Mouse (Mus musculus) stomach, embryonic 15.5 days (tissue): ENCODE data around the gene Pdyn. TPM values are rescaled to one million over a fixed set of nuclear protein-coding genes. Genes with fewer than 3 reads are reported as not detected.

Source experiments
- ATAC-seq: fragments of 200-750 bp; cut with Nextera tagmentation; 2 replicates; pipeline ENCODE4 v1.8.0; 2017; ENCODE audit warnings: low read depth, moderate number of reproducible peaks, moderate TSS enrichment; ENCODE audit not compliant: insufficient read depth, low FRiP score
- H3K27ac ChIP-seq: fragments of 300-500 bp; sonication (generic); 2 replicates; pipeline ENCODE4 v1.5.1; 2015; ENCODE audit warnings: mild to moderate bottlenecking, inconsistent platforms
- H3K27me3 ChIP-seq: fragments of 300-500 bp; sonication (generic); replicated peaks from 2 replicates; pipeline ENCODE4 v1.6.1; 2015; ENCODE audit warnings: inconsistent platforms
- H3K36me3 ChIP-seq: fragments of 300-500 bp; sonication (generic); 2 replicates; pipeline ENCODE4 v1.6.1; 2015; ENCODE audit warnings: inconsistent platforms
- H3K4me1 ChIP-seq: fragments of 300-500 bp; sonication (generic); 2 replicates; pipeline ENCODE4 v1.6.1; 2015; ENCODE audit warnings: inconsistent platforms
- H3K4me2 ChIP-seq: fragments of 300-500 bp; sonication (generic); 2 replicates; pipeline ENCODE4 v1.6.1; 2015; ENCODE audit warnings: mild to moderate bottlenecking, inconsistent platforms
- H3K4me3 ChIP-seq: fragments of 300-500 bp; sonication (generic); replicated peaks from 2 replicates; pipeline ENCODE4 v1.5.1; 2015; ENCODE audit warnings: inconsistent platforms
- H3K9ac ChIP-seq: fragments of 300-500 bp; sonication (generic); 2 replicates; pipeline ENCODE4 v1.6.1; 2015; ENCODE audit warnings: inconsistent platforms
- H3K9me3 ChIP-seq: fragments of 300-500 bp; sonication (generic); 2 replicates; pipeline ENCODE4 v1.6.1; 2016; ENCODE audit warnings: inconsistent platforms
- WGBS: fragments of 180-500 bp; shearing (Covaris S2); methylation state at CpG from one replicate; pipeline ENCODE4 v1.1.7; 2015; 5-methylcytosine and 5-hydroxymethylcytosine counted together
- polyA plus RNA-seq: library from polyadenylated mRNA; unstranded; fragments of >200 nt; fragmentation: Nextera tagmentation; extraction: Ambion mirVana; gene quantifications from 2 replicates; pipeline ENCODE4 v1.2.1, GENCODE M21; 2015

Gene Pdyn
- polyA plus RNA-seq = 0.26 and 0.31 TPM in 2 replicates

GRCm38 (mm10) chr2:129699484-129700158 lies at the start of gene Pdyn:
Pdyn (minus strand) TSS chr2:129699844.
- no peaks in the 10 kb centered on the region for H3K4me1 ChIP-seq

DNA sequence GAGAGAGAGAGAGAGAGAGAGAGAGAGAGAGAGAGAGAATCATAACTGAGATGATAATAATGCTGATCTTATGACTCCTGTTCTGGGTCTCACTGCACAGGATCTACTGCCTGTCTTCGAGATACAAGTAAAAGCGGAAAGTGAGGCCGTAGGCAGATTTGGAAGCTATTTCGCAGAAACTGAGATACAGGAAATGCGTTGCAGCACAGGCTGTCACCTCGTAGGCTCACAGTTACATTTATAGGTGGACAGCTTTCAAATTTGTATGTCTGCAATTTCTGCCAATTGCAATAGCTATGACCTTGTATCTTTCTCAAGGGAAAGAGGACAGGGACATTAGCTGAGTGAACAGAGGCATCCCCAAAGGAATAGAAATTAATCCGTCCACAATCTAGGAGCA lies 42.4 kb upstream of the Pdyn start:
- no peaks in the 10 kb centered on the region for H3K27me3 ChIP-seq

More at GRCm38 (mm10) chr2:129699484-129700158, at the start of gene Pdyn:
- Histone ChIP-seq H3K27me3 (peaks cover 41% of the 10 kb centered on the region), H3K4me2 (no peak within 1 kb of the TSS), H3K9ac (no peak within 1 kb of the TSS), H3K27ac (no peak within 1 kb of the TSS), H3K4me3 (no peak within 1 kb of the TSS), H3K9me3 (no peaks in the 10 kb centered on the region), H3K36me3 (no peaks in the 10 kb centered on the region)
- ATAC-seq = no peak
- 9% methylated on average over 20 of the region's 20 CpGs for WGBS

GRCm38 (mm10) chr2:129740515-129740914 lies 40.9 kb upstream of the Pdyn start:
- Histone ChIP-seq H3K4me2 (no peak overlapping the region), H3K9ac (no peak overlapping the region), H3K27ac (no peak overlapping the region), H3K4me1 (no peaks in the 10 kb centered on the region), H3K9me3 (no peaks in the 10 kb centered on the region), H3K36me3 (no peaks in the 10 kb centered on the region), H3K4me3 (no peak overlapping the region), H3K27me3 (no peaks in the 10 kb centered on the region)
- 77% methylated on average over 3 of the region's 3 CpGs for WGBS
- no peak for ATAC-seq

More for the DNA sequence above, 42.4 kb upstream of the Pdyn start:
- no peak overlapping the region for H3K4me2 ChIP-seq
- no peak overlapping the region for H3K4me3 ChIP-seq
- no peak for ATAC-seq
- H3K36me3 ChIP-seq = no peaks in the 10 kb centered on the region
- H3K9me3 ChIP-seq = no peaks in the 10 kb centered on the region
- H3K9ac ChIP-seq = no peak overlapping the region
- H3K27ac ChIP-seq = no peak overlapping the region
- H3K4me1 ChIP-seq = no peaks in the 10 kb centered on the region
- 86% methylated on average over 7 of the region's 7 CpGs for WGBS

- Histone ChIP-seq H3K27me3 (no peaks in the 10 kb centered on the region), H3K27ac (no peak overlapping the region), H3K9ac (no peak overlapping the region), H3K36me3 (no peaks in the 10 kb centered on the region), H3K4me2 (no peak overlapping the region), H3K9me3 (no peaks in the 10 kb centered on the region), H3K4me1 (no peaks in the 10 kb centered on the region), H3K4me3 (no peak overlapping the region)
- no peak for ATAC-seq
- 66% methylated on average over 8 of the region's 8 CpGs for WGBS
These were observed 34.4 kb upstream of the Pdyn start for GRCm38 (mm10) chr2:129734031-129734430.

- Histone ChIP-seq H3K36me3 (no peaks in the 10 kb centered on the region), H3K4me2 (no peak overlapping the region), H3K9ac (no peak overlapping the region), H3K4me3 (no peak overlapping the region), H3K4me1 (no peaks in the 10 kb centered on the region), H3K27ac (no peak overlapping the region), H3K27me3 (no peaks in the 10 kb centered on the region), H3K9me3 (no peaks in the 10 kb centered on the region)
- 77% methylated on average over 1 of the region's 1 CpGs for WGBS
- ATAC-seq = no peak
These were observed 30.0 kb upstream of the Pdyn start for GRCm38 (mm10) chr2:129729681-129730080.

- no peaks in the 10 kb centered on the region for H3K4me1 ChIP-seq
- no peak overlapping the region for H3K4me3 ChIP-seq
- H3K27me3 ChIP-seq = no peaks in the 10 kb centered on the region
- no peak overlapping the region for H3K4me2 ChIP-seq
- no peaks in the 10 kb centered on the region for H3K36me3 ChIP-seq
- no peak overlapping the region for H3K27ac ChIP-seq
- no peak for ATAC-seq
- WGBS = 12% methylated on average over 10 of the region's 10 CpGs
- H3K9ac ChIP-seq = no peak overlapping the region
- H3K9me3 ChIP-seq = no peaks in the 10 kb centered on the region
These were observed 16.0 kb upstream of the Pdyn start for GRCm38 (mm10) chr2:129715671-129716070.

DNA sequence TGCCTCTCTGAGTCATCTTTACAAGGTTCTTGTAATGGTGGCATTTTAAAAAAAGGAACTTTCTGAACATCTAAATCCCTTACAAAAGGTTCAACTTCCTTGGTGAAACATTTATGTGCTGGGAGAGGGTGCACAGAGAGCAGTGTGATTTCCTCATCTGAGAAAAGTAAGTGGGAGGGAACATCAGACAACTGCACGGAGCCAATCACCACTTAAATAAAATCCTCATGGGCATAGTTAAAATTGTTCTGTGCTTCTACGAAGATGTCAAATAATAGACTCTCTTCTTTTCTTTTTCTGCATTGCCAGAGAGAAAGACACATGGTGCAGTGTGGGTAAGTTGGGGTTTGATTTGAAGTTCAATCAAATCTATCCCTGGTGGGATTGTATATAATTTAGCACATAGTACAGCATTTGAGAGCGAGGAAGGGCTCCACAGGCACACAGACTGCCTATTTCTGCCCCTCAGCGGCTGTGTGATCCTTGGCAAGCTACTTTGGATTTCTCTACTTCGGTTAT lies 13.4 kb upstream of the Pdyn start:
- H3K4me2 ChIP-seq = no peak overlapping the region
- no peaks in the 10 kb centered on the region for H3K27me3 ChIP-seq
- H3K9ac ChIP-seq = no peak overlapping the region
- no peaks in the 10 kb centered on the region for H3K4me1 ChIP-seq
- H3K9me3 ChIP-seq = no peaks in the 10 kb centered on the region
- H3K27ac ChIP-seq = no peak overlapping the region
- no peaks in the 10 kb centered on the region for H3K36me3 ChIP-seq
- no peak overlapping the region for H3K4me3 ChIP-seq
- 59% methylated on average over 5 of the region's 5 CpGs for WGBS
- no peak for ATAC-seq

DNA sequence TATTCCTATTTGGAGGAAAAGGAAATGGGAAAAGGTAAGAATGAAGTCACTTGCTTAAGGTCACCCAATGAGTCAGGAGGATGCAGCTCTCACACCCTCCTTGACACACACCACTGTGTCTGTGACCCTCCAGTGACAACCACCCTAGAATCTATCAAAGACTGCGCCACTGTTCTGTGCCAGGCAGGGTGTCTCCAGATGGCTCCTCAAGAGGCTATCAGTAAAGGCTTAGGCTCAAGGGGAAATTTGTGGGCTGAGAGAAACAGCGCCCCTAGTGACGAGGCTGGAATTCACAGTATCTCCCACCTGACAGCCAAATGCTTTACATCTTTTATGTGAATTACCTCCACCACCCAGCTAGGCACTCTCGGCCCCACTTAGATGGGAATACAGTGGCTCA lies 3.6 kb downstream of the Pdyn start:
- Histone ChIP-seq H3K36me3 (no peaks in the 10 kb centered on the region), H3K27ac (no peak overlapping the region), H3K4me1 (no peaks in the 10 kb centered on the region), H3K4me3 (no peak overlapping the region), H3K4me2 (no peak overlapping the region), H3K9me3 (no peaks in the 10 kb centered on the region), H3K9ac (no peak overlapping the region), H3K27me3 (peaks cover 38% of the 10 kb centered on the region)
- WGBS = 14% methylated on average over 4 of the region's 4 CpGs
- ATAC-seq = no peak

DNA sequence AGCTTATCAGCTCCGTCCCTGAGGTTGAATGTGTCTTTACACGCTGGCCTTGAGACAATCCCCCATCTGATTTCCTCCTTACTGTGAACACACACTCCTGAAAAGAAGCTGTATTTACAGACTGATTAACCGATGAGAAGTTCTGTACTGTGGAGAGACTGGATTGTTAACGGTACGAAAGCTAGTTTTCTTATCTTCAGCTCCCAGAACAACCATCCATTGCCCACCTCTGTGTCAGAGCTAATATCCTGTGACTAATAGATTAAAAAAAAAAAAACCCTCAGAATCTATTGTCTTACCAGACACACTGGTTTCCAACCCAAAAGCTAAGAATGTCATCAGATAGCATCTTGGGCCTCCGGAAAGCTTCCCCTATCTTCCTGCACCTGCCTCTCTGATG lies 5.3 kb downstream of the Pdyn start:
- WGBS = 43% methylated on average over 6 of the region's 6 CpGs
- H3K4me2 ChIP-seq = no peak overlapping the region
- H3K9me3 ChIP-seq = no peaks in the 10 kb centered on the region
- no peak overlapping the region for H3K9ac ChIP-seq
- no peak overlapping the region for H3K27ac ChIP-seq
- H3K4me1 ChIP-seq = no peaks in the 10 kb centered on the region
- H3K36me3 ChIP-seq = no peaks in the 10 kb centered on the region
- no peak overlapping the region for H3K4me3 ChIP-seq
- ATAC-seq = no peak
- H3K27me3 ChIP-seq = peaks cover 21% of the 10 kb centered on the region

DNA sequence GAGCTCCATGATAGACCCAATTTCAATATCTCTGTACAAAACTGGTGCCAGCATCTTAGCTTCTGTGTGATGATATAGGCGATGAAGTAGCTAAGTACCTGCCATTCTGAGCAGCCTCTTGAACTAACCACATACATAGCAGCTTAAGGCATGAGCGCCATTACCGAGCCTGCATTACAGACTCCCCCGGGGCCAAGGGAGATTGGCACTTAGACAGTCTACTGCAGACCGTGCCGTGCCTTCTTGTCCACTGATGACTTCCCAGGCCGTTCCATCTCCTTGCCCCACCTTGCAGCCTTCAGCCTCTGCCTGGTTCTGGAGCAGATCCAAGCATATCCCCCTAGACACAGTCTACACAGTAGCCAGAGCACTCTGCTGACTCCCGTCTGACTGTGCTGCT lies 7.0 kb downstream of the Pdyn start:
- no peaks in the 10 kb centered on the region for H3K36me3 ChIP-seq
- no peaks in the 10 kb centered on the region for H3K4me1 ChIP-seq
- H3K4me2 ChIP-seq = no peak overlapping the region
- H3K27ac ChIP-seq = no peak overlapping the region
- H3K9me3 ChIP-seq = no peaks in the 10 kb centered on the region
- no peak overlapping the region for H3K9ac ChIP-seq
- WGBS = 79% methylated on average over 8 of the region's 8 CpGs
- 0 out of 2 replicates have a peak, but pooled peaks cover 7% of the 10 kb centered on the region for H3K27me3 ChIP-seq
- H3K4me3 ChIP-seq = no peak overlapping the region
- no peak for ATAC-seq

DNA sequence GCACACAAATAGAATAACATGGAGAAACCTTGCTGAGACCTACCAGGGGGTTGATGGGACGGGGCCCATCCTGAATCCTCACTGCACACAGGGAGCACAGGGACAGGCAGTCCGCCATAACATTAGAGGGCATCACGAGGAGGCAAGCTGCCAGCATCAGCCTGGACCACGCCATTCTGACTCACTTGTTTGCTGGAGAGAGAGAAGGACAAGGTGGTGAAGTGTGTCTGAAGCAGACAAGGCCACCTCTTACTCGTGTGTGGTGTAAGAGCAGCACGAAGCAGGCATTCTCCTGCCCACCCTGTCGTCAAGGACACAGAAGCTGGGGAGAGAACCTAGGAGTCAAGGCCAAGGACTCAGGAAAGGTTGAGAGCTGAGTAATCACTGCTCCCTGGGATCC lies 9.9 kb downstream of the Pdyn start:
- H3K4me1 ChIP-seq = no peaks in the 10 kb centered on the region
- no peaks in the 10 kb centered on the region for H3K9me3 ChIP-seq
- ATAC-seq = no peak
- no peak overlapping the region for H3K27ac ChIP-seq
- H3K4me3 ChIP-seq = no peak overlapping the region
- WGBS = 73% methylated on average over 7 of the region's 7 CpGs
- H3K9ac ChIP-seq = no peak overlapping the region
- no peaks in the 10 kb centered on the region for H3K36me3 ChIP-seq
- H3K4me2 ChIP-seq = no peak overlapping the region
- H3K27me3 ChIP-seq = no peaks in the 10 kb centered on the region

- no peaks in the 10 kb centered on the region for H3K4me1 ChIP-seq
- no peak overlapping the region for H3K27ac ChIP-seq
- H3K4me3 ChIP-seq = no peak overlapping the region
- H3K9me3 ChIP-seq = no peaks in the 10 kb centered on the region
- ATAC-seq = no peak
- H3K9ac ChIP-seq = no peak overlapping the region
- H3K36me3 ChIP-seq = no peaks in the 10 kb centered on the region
- WGBS = 90% methylated on average over 28 of the region's 28 CpGs
- no peaks in the 10 kb centered on the region for H3K27me3 ChIP-seq
- no peak overlapping the region for H3K4me2 ChIP-seq
These were observed 11.5 kb downstream of the Pdyn start for GRCm38 (mm10) chr2:129688036-129688625.
